In genomic region chr5:52669426-52670191, GRCm38 (mm10) we compare ENCODE assay signal across 8 mouse cellular contexts. TPM values are rescaled to one million over a fixed set of nuclear protein-coding genes. Genes with fewer than 3 reads are reported as not detected.
DNase-seq lines count a peak whose midpoint lies in the region; ATAC-seq lines count a peak whose summit lies in the region.

TSS of gene Sepsecs (minus strand) at chr5:52669708.

- peak; percentile 88 to 89 for DNase-seq in B cell, adult 2 months
- DNase-seq in brain, adult 2 months (ENCODE audit: low read depth, low spot score) = peak; percentile 97
- DNase-seq in heart, embryonic 10.5 days (ENCODE audit: low spot score) = peak; percentile 96
- DNase-seq in liver = peak; percentile 93
- DNase-seq in spleen, postnatal 4 days (ENCODE audit: low spot score in 2 of 2) = peak; percentile 90 to 97

- WGBS in heart, embryonic 10.5 days = 4% methylated on average over 56 of the region's 56 CpGs
- 4% methylated on average over 56 of the region's 56 CpGs for WGBS in kidney, embryonic 15.5 days

- peak within 1 kb of the TSS; percentile 63 for H3K4me2 ChIP-seq in kidney, embryonic 15.5 days

- ATAC-seq in erythroblast, adult 5-6 weeks (replicated peaks; ENCODE audit: low FRiP score, poor library complexity, severe bottlenecking) = peak; percentile 96
- ATAC-seq in kidney, embryonic 15.5 days (replicated peaks; ENCODE audit: low FRiP score) = peak; percentile 96
- peak; percentile 92 for ATAC-seq in monocyte, adult 5-6 weeks (replicated peaks; ENCODE audit: insufficient number of reproducible peaks, low FRiP score, low TSS enrichment, poor library complexity, severe bottlenecking)

- peak within 1 kb of the TSS; percentile 89 for H3K27ac ChIP-seq in heart, embryonic 10.5 days
- peak within 1 kb of the TSS; percentile 83 for H3K27ac ChIP-seq in kidney, embryonic 15.5 days

- no peaks in the 10 kb centered on the region for H3K9me3 ChIP-seq in heart, embryonic 10.5 days
- no peaks in the 10 kb centered on the region for H3K9me3 ChIP-seq in kidney, embryonic 15.5 days (replicated peaks)

- H3K4me1 ChIP-seq in heart, embryonic 10.5 days = peaks cover 6% of the 10 kb centered on the region; the same call in 1 of the 2 replicates
- H3K4me1 ChIP-seq in kidney, embryonic 15.5 days = peaks cover 6% of the 10 kb centered on the region; the same call in 1 of the 2 replicates

- H3K9ac ChIP-seq in kidney, embryonic 15.5 days = peak within 1 kb of the TSS; percentile 82

- H3K27me3 ChIP-seq in heart, embryonic 10.5 days (ENCODE audit: insufficient read depth, poor library complexity, severe bottlenecking) = peaks cover 4% of the 10 kb centered on the region; the same call in 1 of the 2 replicates
- no peaks in the 10 kb centered on the region for H3K27me3 ChIP-seq in kidney, embryonic 15.5 days

- peaks cover 7% of the 10 kb centered on the region; the same call in 1 of the 2 replicates for H3K36me3 ChIP-seq in heart, embryonic 10.5 days
- peaks cover 12% of the 10 kb centered on the region for H3K36me3 ChIP-seq in kidney, embryonic 15.5 days

- H3K4me3 ChIP-seq in heart, embryonic 10.5 days = peak within 1 kb of the TSS; percentile 93
- peak within 1 kb of the TSS; percentile 91 for H3K4me3 ChIP-seq in kidney, embryonic 15.5 days (replicated peaks)

RNA-seq across cellular contexts. Expression of gene Sepsecs, which starts in this region (rescaled TPM):
- 1.9 and 7.3 TPM in 2 replicates for total RNA-seq in erythroblast, adult 5-6 weeks (2015; ENCODE audit: low replicate concordance)
- 7.2 and 11.5 TPM in 2 replicates for total RNA-seq in erythroblast, adult 5-6 weeks (2017; ENCODE audit: low replicate concordance)
- polyA plus RNA-seq in heart, embryonic 10.5 days (2016; fragmentation: Nextera tagmentation; extraction: Ambion mirVana) = 7.1 and 8.7 TPM in 2 replicates
- 9.0 and 10.1 TPM in 2 replicates for polyA plus RNA-seq in kidney, embryonic 15.5 days (2015; fragmentation: Nextera tagmentation; extraction: Ambion mirVana)
- 8.8 to 16.1 TPM (median 10.9 TPM) in 3 replicates for total RNA-seq in monocyte, adult 5-6 weeks (2017)

Comparison
In these comparisons a context has a peak if more than half of its experiments do, and no peak if none do; other contexts are left out.
1. Peak in every context shown above with its lines: DNase-seq, ATAC-seq, H3K4me3 ChIP-seq and H3K27ac ChIP-seq.